Mouse (Mus musculus) midbrain, embryonic 11.5 days (tissue): ENCODE measurements at regions not wholly inside any gene's neighbourhood (a gene's known extent, or its start where the extent isn't known, plus 50 kb on each side); places are given as distances from the start of the nearest gene placed in this dataset.

Experiments used
- ATAC-seq: fragments of 200-750 bp; cut with Nextera tagmentation; 2 replicates; pipeline ENCODE4 v1.8.0; 2017; ENCODE audit warnings: moderate TSS enrichment, moderate library complexity; ENCODE audit not compliant: low FRiP score
- DNase-seq: peaks from one replicate; pipeline ENCODE4 v3.0.0; 2015; ENCODE audit warnings: low spot score; ENCODE audit errors: missing footprints
- H3K27ac ChIP-seq: fragments of 300-500 bp; sonication (generic); 2 replicates; pipeline ENCODE4 v1.5.1; 2014; ENCODE audit warnings: low read depth, low read length
- H3K27me3 ChIP-seq: fragments of 300-500 bp; sonication (generic); 2 replicates; pipeline ENCODE4 v1.6.1; 2014; ENCODE audit warnings: mild to moderate bottlenecking, low read length, moderate library complexity, mixed read lengths; ENCODE audit not compliant: control insufficient read depth, insufficient read depth
- H3K36me3 ChIP-seq: fragments of 300-500 bp; sonication (generic); 2 replicates; pipeline ENCODE4 v1.6.1; 2014; ENCODE audit warnings: mild to moderate bottlenecking, low read length, moderate library complexity, mixed read lengths; ENCODE audit not compliant: control insufficient read depth, insufficient read depth
- H3K4me1 ChIP-seq: fragments of 300-500 bp; sonication (generic); 2 replicates; pipeline ENCODE4 v1.6.1; 2014; ENCODE audit warnings: low read length; ENCODE audit not compliant: control insufficient read depth, insufficient read depth
- H3K4me2 ChIP-seq: fragments of 300-500 bp; sonication (generic); 2 replicates; pipeline ENCODE4 v1.6.1; 2014; ENCODE audit warnings: mild to moderate bottlenecking, moderate library complexity
- H3K4me3 ChIP-seq: fragments of 300-500 bp; sonication (generic); 2 replicates; pipeline ENCODE4 v1.5.1; 2014; ENCODE audit warnings: low read depth, low read length
- H3K9ac ChIP-seq: fragments of 300-500 bp; sonication (generic); 2 replicates; pipeline ENCODE4 v1.6.1; 2014; ENCODE audit warnings: low read length
- H3K9me3 ChIP-seq: fragments of 300-500 bp; sonication (generic); 2 replicates; pipeline ENCODE4 v1.6.1; 2016; ENCODE audit warnings: low read length; ENCODE audit not compliant: control insufficient read depth
- WGBS: fragments of 180-500 bp; shearing (Covaris S2); extraction: QIAGEN DNeasy Blood & Tissue Kit; methylation state at CpG from one replicate; pipeline ENCODE4 v1.1.7; 2014; 5-methylcytosine and 5-hydroxymethylcytosine counted together

DNA sequence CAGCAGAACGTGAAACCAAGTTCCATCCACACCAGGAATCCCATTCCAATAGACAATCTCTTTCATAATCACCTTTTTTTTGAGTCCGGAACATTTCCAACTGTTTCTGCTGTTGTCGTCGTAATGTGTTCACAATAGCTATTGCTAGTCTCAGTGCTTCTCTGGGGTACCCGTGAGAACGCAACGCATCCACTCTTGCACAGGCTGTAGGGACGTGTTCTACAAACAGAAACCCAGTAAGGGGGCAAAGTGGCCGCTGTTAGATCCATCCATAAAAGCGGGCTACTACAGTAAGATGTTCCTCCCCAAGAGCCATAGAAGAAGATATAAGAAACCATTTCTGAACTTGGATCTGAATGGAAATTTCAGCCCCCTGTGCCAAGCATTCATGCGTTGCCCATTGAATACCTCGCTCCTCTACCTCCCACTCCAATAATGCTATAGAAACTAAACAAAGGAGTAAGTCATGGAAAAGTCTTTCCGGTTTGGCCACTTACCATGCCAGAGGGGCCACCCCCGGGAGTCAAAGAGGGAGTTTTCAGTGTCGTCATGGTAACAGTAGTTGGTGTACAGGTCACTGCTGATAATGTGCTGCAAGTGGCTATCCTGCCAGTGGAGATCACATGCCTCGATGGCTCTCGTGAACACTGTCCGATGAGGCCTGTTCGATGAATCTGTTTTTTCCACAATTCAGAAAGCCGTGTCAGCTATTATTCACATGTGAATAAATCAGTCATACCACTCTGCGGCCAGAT is 300.6 kb upstream of the Smim15 start:
- Histone ChIP-seq H3K27ac (no peak overlapping the region), H3K4me3 (no peak overlapping the region), H3K27me3 (no peaks in the 10 kb centered on the region), H3K36me3 (no peaks in the 10 kb centered on the region), H3K4me2 (0 out of 2 replicates have a peak overlapping the region, but pooled peaks have one; percentile 8), H3K9ac (no peak overlapping the region), H3K4me1 (peaks cover 17% of the 10 kb centered on the region), H3K9me3 (no peaks in the 10 kb centered on the region)
- ATAC-seq (peak; percentile 86), DNase-seq (peak; percentile 85)
- WGBS, result 55% methylated on average over 21 of the region's 21 CpGs

DNA sequence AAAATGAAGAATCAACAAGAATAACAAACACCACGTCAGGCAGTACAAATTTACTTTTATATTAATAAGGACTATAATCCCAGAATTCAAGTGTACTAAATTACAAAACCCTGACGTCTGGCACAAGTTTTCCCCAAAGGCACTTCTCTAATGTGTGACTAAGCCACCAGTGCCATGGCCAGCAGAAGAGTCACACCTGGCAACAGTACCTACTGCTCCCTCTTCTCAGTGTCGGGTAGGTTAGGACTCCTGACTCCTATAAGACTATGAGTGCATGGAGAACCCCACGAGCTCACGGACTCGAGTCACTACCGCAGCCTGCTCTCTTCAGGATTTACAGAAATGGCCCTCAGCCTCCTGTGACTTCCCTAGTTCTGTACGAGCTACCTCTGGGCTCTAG is 307.7 kb upstream of the Smim15 start:
- no peak overlapping the region for H3K27ac ChIP-seq
- H3K27me3 ChIP-seq, result no peaks in the 10 kb centered on the region
- 89% methylated on average over 8 of the region's 8 CpGs for WGBS
- DNase-seq (no peak), ATAC-seq (no peak)
- no peak overlapping the region for H3K4me3 ChIP-seq
- H3K4me1 ChIP-seq, result no peaks in the 10 kb centered on the region
- no peak overlapping the region for H3K9ac ChIP-seq
- H3K36me3 ChIP-seq, result peaks cover 5% of the 10 kb centered on the region; the same call in 1 of the 2 replicates
- no peak overlapping the region for H3K4me2 ChIP-seq
- H3K9me3 ChIP-seq, result no peaks in the 10 kb centered on the region

DNA sequence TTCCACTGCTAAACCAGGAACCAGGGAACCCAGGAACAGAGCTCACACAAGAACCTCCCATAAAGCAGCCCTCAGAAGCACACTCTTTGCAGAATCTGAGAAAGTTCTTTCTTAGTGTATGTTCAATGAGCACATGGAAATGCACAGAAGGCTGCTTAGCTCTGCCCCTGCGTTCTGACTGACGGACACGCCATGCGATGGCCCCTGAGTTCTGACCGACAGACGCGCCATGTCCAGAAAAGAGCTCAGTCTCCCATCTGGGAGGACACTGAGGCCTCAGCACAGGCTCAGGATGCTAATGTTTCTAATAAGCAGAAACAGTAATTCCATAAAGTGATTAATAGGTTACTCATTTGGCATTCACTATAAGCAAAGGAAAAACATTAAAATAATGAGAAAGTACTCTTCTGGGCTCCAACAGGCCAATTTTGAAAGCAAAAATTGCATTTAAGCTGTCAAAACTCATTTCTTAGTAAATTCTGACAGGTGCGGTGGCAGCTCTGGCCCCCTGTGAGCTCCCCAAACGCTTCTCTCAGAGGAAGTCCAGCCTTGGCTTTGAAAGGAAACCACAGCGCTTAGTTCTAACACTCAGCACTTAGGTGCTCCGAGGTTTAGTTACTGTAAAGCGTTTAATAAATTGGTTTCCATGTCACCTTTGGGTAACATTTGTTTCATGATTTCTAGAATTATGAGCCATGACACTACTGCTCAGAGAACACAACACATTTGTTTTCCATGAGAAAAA is 309.9 kb upstream of the Smim15 start:
- DNase-seq (no peak), ATAC-seq (no peak)
- H3K27me3 ChIP-seq, result no peaks in the 10 kb centered on the region
- H3K4me3 ChIP-seq, result no peak overlapping the region
- no peak overlapping the region for H3K27ac ChIP-seq
- no peak overlapping the region for H3K9ac ChIP-seq
- WGBS, result 94% methylated on average over 12 of the region's 12 CpGs
- no peaks in the 10 kb centered on the region for H3K9me3 ChIP-seq
- peaks cover 9% of the 10 kb centered on the region; the same call in 1 of the 2 replicates for H3K36me3 ChIP-seq
- H3K4me2 ChIP-seq, result no peak overlapping the region
- H3K4me1 ChIP-seq, result no peaks in the 10 kb centered on the region

DNA sequence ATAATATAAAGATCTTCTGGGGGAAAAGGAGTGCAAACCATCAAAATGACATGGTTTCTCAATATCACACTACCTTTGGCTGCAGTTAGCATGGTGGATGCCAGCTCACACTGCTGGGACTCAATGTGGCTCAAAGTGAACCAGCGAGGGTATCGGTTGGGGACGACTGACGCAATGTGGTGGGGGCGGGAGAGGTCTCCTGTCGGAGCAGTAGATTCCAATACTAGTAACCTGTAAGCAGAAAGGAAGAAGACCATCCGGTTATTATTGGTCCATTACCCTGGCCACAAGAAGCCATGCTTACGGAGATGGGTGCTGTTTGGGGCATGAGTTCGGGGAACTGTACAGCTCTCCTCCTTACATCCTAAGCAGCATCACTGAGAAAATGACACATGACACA is 313.3 kb upstream of the Smim15 start:
- Histone ChIP-seq H3K9me3 (no peaks in the 10 kb centered on the region), H3K27ac (no peak overlapping the region), H3K27me3 (no peaks in the 10 kb centered on the region), H3K9ac (no peak overlapping the region), H3K36me3 (peaks cover 15% of the 10 kb centered on the region; the same call in 1 of the 2 replicates), H3K4me1 (no peaks in the 10 kb centered on the region), H3K4me3 (no peak overlapping the region), H3K4me2 (no peak overlapping the region)
- 94% methylated on average over 9 of the region's 9 CpGs for WGBS
- ATAC-seq, result no peak
- DNase-seq, result no peak

GRCm38 (mm10) chr13:107726491-107726890 is 317.8 kb upstream of the Smim15 start:
- no peaks in the 10 kb centered on the region for H3K9me3 ChIP-seq
- ATAC-seq (no peak), DNase-seq (no peak)
- peaks cover 15% of the 10 kb centered on the region; the same call in 1 of the 2 replicates for H3K36me3 ChIP-seq
- H3K27ac ChIP-seq, result no peak overlapping the region
- H3K4me2 ChIP-seq, result no peak overlapping the region
- no peak overlapping the region for H3K9ac ChIP-seq
- no peaks in the 10 kb centered on the region for H3K4me1 ChIP-seq
- H3K4me3 ChIP-seq, result no peak overlapping the region
- WGBS, result 96% methylated on average over 20 of the region's 20 CpGs
- H3K27me3 ChIP-seq, result no peaks in the 10 kb centered on the region

DNA sequence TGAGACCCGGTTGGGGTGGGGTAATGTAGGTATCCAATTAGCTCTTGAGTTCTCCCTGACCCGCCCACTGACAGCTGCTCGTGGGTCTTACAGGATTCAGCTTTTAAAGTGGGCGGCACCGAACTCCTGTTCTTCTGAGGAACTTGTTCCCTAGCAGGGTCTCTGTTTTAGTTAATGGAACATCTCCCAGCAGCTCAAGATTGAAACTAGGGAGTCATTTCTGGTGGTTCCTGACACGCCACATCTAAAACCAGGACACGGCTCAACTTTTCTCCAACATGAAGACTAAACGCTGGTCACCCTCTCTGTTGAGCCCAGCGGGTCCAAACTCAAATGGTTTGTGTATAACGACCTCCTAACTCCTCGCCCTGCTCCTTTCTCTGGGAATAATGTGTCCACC is 322.3 kb upstream of the Smim15 start:
- Histone ChIP-seq H3K9me3 (no peaks in the 10 kb centered on the region), H3K9ac (no peak overlapping the region), H3K27me3 (no peaks in the 10 kb centered on the region), H3K4me1 (peaks cover 4% of the 10 kb centered on the region; the same call in 1 of the 2 replicates), H3K4me3 (no peak overlapping the region), H3K4me2 (no peak overlapping the region), H3K27ac (no peak overlapping the region), H3K36me3 (peaks cover 5% of the 10 kb centered on the region; the same call in 1 of the 2 replicates)
- WGBS, result 89% methylated on average over 11 of the region's 11 CpGs
- DNase-seq (no peak), ATAC-seq (no peak)

- ATAC-seq (no peak), DNase-seq (no peak)
- Histone ChIP-seq H3K27me3 (no peaks in the 10 kb centered on the region), H3K9me3 (no peaks in the 10 kb centered on the region), H3K27ac (no peak overlapping the region), H3K9ac (no peak overlapping the region), H3K36me3 (no peaks in the 10 kb centered on the region), H3K4me3 (no peak overlapping the region), H3K4me1 (peaks cover 4% of the 10 kb centered on the region; the same call in 1 of the 2 replicates), H3K4me2 (no peak overlapping the region)
- 84% methylated on average over 8 of the region's 8 CpGs for WGBS
These were observed 323.2 kb upstream of the Smim15 start for GRCm38 (mm10) chr13:107720874-107721574.

GRCm38 (mm10) chr13:107718973-107719620 is 325.1 kb upstream of the Smim15 start:
- no peaks in the 10 kb centered on the region for H3K36me3 ChIP-seq
- 46% methylated on average over 14 of the region's 14 CpGs for WGBS
- no peak for DNase-seq
- H3K4me2 ChIP-seq, result no peak overlapping the region
- H3K9ac ChIP-seq, result no peak overlapping the region
- no peak overlapping the region for H3K27ac ChIP-seq
- no peaks in the 10 kb centered on the region for H3K9me3 ChIP-seq
- H3K4me3 ChIP-seq, result no peak overlapping the region
- H3K4me1 ChIP-seq, result peaks cover 4% of the 10 kb centered on the region; the same call in 1 of the 2 replicates
- peak; percentile 27; the same call in 1 of the 2 replicates for ATAC-seq
- H3K27me3 ChIP-seq, result no peaks in the 10 kb centered on the region
